Mouse (Mus musculus): ENCODE results near the gene Sirt4. TPM values are rescaled to one million over a fixed set of nuclear protein-coding genes. Genes with fewer than 3 reads are reported as not detected.
A peak's percentile ranks its signal among the peaks of the same experiment; 100 is the strongest.

Gene Sirt4
- polyA plus RNA-seq, 1 experiment from 2014 or later: 6.1 TPM

- ATAC-seq (ENCODE audit: low read depth): no peak
- DNase-seq: no peak
- H3K27me3 ChIP-seq: peaks cover 59% of the 10 kb centered on the region
These were observed 45.9 kb downstream of the Sirt4 start for GRCm38 (mm10) chr5:115438667-115439066.

GRCm38 (mm10) chr5:115437945-115438315, 46.6 kb downstream of the Sirt4 start:
- Histone ChIP-seq H3K9me3 (replicated peaks) (no peaks in the 10 kb centered on the region), H3K36me3 (0 out of 2 replicates have a peak, but pooled peaks cover 2% of the 10 kb centered on the region), H3K4me2 (no peak overlapping the region), H3K4me3 (replicated peaks) (no peak overlapping the region), H3K27ac (no peak overlapping the region), H3K9ac (no peak overlapping the region), H3K27me3 (peaks cover 65% of the 10 kb centered on the region), H3K4me1 (replicated peaks) (0 out of 2 replicates have a peak, but pooled peaks cover 6% of the 10 kb centered on the region)
- ATAC-seq (ENCODE audit: low read depth): no peak
- 29% methylated on average over 2 of the region's 2 CpGs for WGBS (ENCODE audit: insufficient replicate concordance)
- no peak for DNase-seq

More at GRCm38 (mm10) chr5:115438667-115439066, 45.9 kb downstream of the Sirt4 start:
- H3K4me3 ChIP-seq (replicated peaks): no peak overlapping the region
- H3K36me3 ChIP-seq: 0 out of 2 replicates have a peak, but pooled peaks cover 2% of the 10 kb centered on the region
- H3K9me3 ChIP-seq (replicated peaks): no peaks in the 10 kb centered on the region
- H3K4me2 ChIP-seq: no peak overlapping the region
- H3K9ac ChIP-seq: no peak overlapping the region
- WGBS (ENCODE audit: insufficient replicate concordance): 50% methylated on average over 7 of the region's 7 CpGs
- H3K4me1 ChIP-seq (replicated peaks): 0 out of 2 replicates have a peak, but pooled peaks cover 6% of the 10 kb centered on the region
- H3K27ac ChIP-seq: no peak overlapping the region

DNA sequence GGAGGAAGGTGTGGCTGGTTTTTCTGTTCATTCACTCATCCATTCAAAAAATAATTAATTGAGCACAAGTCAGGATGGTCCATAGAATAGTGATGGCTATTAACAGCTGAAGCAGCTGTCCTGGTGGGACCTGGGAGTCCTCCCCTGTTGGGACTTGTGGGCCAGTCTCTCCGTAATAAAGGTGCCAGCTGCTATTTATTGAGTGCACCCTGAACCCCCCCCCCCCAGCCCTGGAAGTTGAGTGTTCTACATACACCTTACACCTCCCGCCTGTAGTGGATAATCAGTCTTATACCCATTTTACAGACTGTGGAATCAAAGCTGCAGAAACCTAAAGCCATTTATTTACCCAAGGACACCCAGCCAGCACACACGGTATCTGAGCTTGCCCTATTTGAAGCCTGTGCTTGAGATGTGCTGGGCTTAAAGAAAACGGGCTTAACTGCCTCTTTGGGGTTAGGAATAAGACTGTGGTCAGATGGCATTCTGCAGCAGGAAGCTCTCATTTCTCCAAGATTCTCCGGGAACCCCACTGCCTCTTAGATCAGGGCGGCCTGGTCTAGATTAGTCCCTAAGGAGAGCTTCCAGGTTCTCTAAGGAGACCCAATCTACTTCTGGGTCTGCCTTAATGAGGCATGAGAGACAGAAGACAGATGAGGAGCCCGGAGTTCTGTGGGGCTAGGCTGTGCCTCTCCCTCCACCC, 47.1 kb downstream of the Sirt4 start:
- 0 out of 2 replicates have a peak, but pooled peaks cover 6% of the 10 kb centered on the region for H3K4me1 ChIP-seq (replicated peaks)
- no peak overlapping the region for H3K4me2 ChIP-seq
- H3K27me3 ChIP-seq: peaks cover 71% of the 10 kb centered on the region
- WGBS (ENCODE audit: insufficient replicate concordance): 57% methylated on average over 7 of the region's 7 CpGs
- H3K4me3 ChIP-seq (replicated peaks): no peak overlapping the region
- no peak for DNase-seq
- H3K9me3 ChIP-seq (replicated peaks): no peaks in the 10 kb centered on the region
- no peak for ATAC-seq (ENCODE audit: low read depth)
- no peak overlapping the region for H3K27ac ChIP-seq
- no peak overlapping the region for H3K9ac ChIP-seq
- no peaks in the 10 kb centered on the region for H3K36me3 ChIP-seq

DNA sequence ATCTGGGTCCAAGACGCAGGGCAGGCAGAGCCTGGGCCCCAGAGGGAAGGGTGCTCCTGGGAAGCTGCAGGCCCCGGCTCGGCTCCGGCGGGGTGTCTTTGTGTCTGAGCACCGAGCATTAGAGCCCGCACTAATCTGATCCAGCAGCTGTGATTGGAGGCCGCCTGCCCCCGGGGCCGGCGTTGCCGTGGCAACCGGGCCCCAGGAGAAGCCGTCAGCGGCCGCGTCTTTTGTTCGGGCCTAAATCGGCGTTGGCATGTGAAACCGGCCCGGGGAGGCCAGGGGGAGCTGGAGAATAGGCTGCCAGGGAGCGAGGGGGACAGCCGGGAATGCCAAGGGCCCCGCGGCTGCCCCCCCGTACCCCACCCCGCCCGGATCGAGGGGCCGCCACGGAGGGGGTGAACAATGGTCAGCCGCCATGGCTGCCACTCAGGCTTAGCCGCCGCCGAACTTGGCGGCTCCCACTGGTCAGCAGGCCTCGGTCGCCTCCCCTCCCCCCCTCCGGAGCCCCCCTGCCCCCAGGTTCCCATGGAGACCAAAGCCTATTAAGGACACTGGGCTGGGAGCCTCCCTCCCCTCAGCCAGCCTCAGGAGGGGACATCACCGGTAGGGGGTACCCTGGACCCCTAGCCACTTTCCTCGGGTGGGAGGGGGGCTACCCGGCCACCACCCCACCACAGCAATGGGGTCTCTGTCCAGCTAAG, 48.0 kb downstream of the Sirt4 start:
- H3K4me1 ChIP-seq (replicated peaks): 0 out of 2 replicates have a peak, but pooled peaks cover 6% of the 10 kb centered on the region
- H3K27me3 ChIP-seq: peaks cover 75% of the 10 kb centered on the region
- H3K36me3 ChIP-seq: no peaks in the 10 kb centered on the region
- peak overlapping the region; percentile 35 for H3K4me2 ChIP-seq
- no peaks in the 10 kb centered on the region for H3K9me3 ChIP-seq (replicated peaks)
- ATAC-seq (ENCODE audit: low read depth): no peak
- H3K4me3 ChIP-seq (replicated peaks): no peak overlapping the region; the same call in 1 of the 2 replicates
- no peak overlapping the region for H3K9ac ChIP-seq
- 3% methylated on average over 38 of the region's 43 CpGs for WGBS (ENCODE audit: insufficient replicate concordance)
- DNase-seq: no peak
- no peak overlapping the region for H3K27ac ChIP-seq

DNA sequence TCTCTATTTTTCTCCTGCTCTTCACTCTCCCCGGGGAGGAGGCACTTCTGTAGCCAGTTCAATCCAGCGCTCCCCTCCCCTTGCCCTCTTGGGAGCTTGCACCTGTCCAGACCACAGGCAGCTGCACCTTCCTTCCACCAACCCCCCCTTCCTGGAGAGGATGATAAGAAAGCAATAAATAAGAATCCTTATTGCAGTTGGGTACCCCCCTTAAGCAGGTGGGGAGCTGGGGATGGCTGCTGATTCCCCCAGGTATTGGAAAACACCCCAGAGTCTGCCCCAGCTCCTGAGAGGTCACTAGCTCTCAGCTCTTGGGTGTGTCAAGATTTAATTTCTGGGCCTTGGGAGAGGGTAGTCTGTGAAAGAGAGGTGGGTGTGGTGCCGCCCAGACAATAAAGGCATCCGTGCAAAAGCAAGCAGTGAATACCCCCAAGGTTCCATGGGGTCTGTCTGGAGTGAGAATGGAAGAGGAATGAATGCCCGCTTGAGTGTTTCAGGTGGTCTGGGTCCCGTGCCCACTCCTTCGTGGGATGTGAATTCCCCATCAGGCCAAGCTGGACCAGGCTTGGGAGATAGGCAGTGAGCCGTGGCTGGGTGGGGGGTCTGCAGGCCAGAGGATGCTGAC, 48.7 kb downstream of the Sirt4 start:
- ATAC-seq (ENCODE audit: low read depth): no peak
- Histone ChIP-seq H3K27me3 (peaks cover 82% of the 10 kb centered on the region), H3K36me3 (no peaks in the 10 kb centered on the region), H3K9ac (no peak overlapping the region), H3K4me3 (replicated peaks) (no peak overlapping the region), H3K27ac (no peak overlapping the region), H3K4me1 (replicated peaks) (0 out of 2 replicates have a peak, but pooled peaks cover 6% of the 10 kb centered on the region), H3K4me2 (peak overlapping the region; percentile 35), H3K9me3 (replicated peaks) (no peaks in the 10 kb centered on the region)
- WGBS (ENCODE audit: insufficient replicate concordance): 29% methylated on average over 8 of the region's 8 CpGs
- no peak for DNase-seq

DNA sequence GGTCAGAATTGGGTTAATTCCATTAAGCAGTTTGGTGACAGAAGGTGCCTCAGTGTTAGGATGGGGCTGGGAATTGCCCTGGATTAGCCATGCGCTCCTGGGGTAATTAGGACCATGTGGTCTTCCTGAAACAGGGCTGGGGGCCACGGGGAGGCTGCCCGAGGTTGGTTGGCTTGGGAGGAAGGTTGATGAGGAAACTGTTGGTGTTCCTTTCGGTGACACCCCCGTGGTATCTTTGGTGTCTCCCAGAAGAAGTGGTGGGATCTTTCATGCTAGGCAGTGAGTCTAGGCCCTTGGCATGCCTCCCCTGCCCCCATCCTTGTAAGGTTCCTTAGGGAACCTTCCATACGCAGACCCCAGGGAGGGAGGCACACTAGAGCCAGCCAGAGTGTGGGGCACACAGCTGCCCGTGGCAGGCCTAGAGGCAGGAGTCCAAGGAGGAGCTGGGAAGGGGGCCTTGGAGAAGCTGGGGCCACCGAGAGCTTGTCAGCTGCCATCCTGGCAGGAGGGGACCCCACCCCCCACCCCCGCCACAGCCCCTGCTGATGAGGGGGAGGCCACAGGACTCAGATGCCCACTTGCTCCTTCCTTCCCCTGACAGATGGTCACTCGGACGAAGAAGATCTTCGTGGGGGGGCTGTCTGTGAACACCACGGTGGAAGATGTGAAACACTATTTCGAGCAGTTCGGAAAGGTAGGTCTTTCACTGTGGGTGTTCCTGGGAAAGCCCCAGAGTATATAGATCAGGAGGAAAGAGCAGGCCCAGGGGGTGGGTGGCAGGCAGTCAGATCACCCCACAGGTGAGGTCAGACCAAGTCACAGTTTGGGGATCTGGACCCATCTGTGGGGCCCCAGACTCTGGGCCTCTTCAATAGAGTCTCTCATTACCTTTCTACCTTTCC, 49.4 kb downstream of the Sirt4 start:
- WGBS (ENCODE audit: insufficient replicate concordance): 51% methylated on average over 15 of the region's 15 CpGs
- Histone ChIP-seq H3K36me3 (no peaks in the 10 kb centered on the region), H3K4me1 (replicated peaks) (0 out of 2 replicates have a peak, but pooled peaks cover 6% of the 10 kb centered on the region), H3K9ac (no peak overlapping the region), H3K27me3 (peaks cover 90% of the 10 kb centered on the region), H3K9me3 (replicated peaks) (no peaks in the 10 kb centered on the region), H3K27ac (no peak overlapping the region), H3K4me2 (no peak overlapping the region), H3K4me3 (replicated peaks) (no peak overlapping the region)
- ATAC-seq (ENCODE audit: low read depth) (no peak), DNase-seq (no peak)

GRCm38 (mm10) chr5:115434280-115434852, 50.2 kb downstream of the Sirt4 start:
- Histone ChIP-seq H3K4me1 (replicated peaks) (0 out of 2 replicates have a peak, but pooled peaks cover 6% of the 10 kb centered on the region), H3K4me3 (replicated peaks) (no peak overlapping the region), H3K9me3 (replicated peaks) (no peaks in the 10 kb centered on the region), H3K4me2 (no peak overlapping the region), H3K27ac (no peak overlapping the region), H3K27me3 (peaks cover 97% of the 10 kb centered on the region), H3K36me3 (no peaks in the 10 kb centered on the region), H3K9ac (no peak overlapping the region)
- WGBS (ENCODE audit: insufficient replicate concordance): 53% methylated on average over 11 of the region's 11 CpGs
- no peak for ATAC-seq (ENCODE audit: low read depth)
- no peak for DNase-seq

DNA sequence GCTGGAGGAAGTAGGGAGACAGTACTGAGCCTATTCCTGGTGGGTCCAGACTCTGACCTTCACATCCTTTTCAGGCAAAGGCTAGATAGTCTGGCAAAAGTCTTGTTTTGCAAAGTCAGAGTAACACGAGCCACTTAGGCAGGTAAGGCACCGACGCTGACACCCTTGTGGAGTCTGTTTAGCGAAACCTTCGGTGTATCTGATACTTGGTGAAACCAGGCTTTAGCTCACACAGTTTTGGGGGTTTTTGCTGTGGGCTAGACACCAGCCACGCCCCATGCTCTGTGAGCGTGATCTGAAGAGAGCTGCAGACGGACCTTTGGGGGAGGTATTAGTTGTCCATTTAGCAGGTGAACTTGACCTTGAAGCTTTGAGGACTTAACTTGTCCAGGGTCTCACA, 51.3 kb downstream of the Sirt4 start:
- DNase-seq: no peak
- H3K4me1 ChIP-seq (replicated peaks): 0 out of 2 replicates have a peak, but pooled peaks cover 6% of the 10 kb centered on the region
- H3K9ac ChIP-seq: no peak overlapping the region
- no peak for ATAC-seq (ENCODE audit: low read depth)
- peaks cover 98% of the 10 kb centered on the region for H3K27me3 ChIP-seq
- no peak overlapping the region for H3K4me2 ChIP-seq
- H3K27ac ChIP-seq: no peak overlapping the region
- H3K36me3 ChIP-seq: no peaks in the 10 kb centered on the region
- no peaks in the 10 kb centered on the region for H3K9me3 ChIP-seq (replicated peaks)
- H3K4me3 ChIP-seq (replicated peaks): no peak overlapping the region
- WGBS (ENCODE audit: insufficient replicate concordance): 65% methylated on average over 8 of the region's 8 CpGs

DNA sequence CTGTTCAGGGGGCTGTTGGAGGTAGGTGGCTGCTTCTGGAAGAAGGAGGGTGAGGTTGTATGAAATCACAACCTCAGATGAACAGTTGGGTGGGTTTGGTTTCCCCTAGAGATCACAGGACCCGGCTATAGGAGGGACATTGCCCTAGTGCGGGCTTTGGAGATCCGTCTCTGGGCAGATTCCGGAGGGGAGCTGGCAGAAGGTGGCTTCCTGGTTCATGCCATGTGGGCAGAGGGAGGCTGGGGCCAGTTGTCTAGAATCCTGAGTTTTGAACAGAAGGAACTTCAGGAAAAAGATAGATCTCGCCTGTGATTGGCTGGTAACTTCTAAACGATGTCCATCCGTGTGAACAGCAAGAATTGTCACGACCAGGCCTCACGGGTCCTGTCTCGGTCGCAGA, 52.1 kb downstream of the Sirt4 start:
- Histone ChIP-seq H3K36me3 (no peaks in the 10 kb centered on the region), H3K27ac (no peak overlapping the region), H3K9me3 (replicated peaks) (no peaks in the 10 kb centered on the region), H3K4me1 (replicated peaks) (0 out of 2 replicates have a peak, but pooled peaks cover 6% of the 10 kb centered on the region), H3K27me3 (peaks cover 98% of the 10 kb centered on the region), H3K4me2 (no peak overlapping the region), H3K4me3 (replicated peaks) (no peak overlapping the region), H3K9ac (no peak overlapping the region)
- 65% methylated on average over 11 of the region's 11 CpGs for WGBS (ENCODE audit: insufficient replicate concordance)
- ATAC-seq (ENCODE audit: low read depth) (no peak), DNase-seq (no peak)

GRCm38 (mm10) chr5:115431898-115432259, 52.6 kb downstream of the Sirt4 start:
- H3K36me3 ChIP-seq: no peaks in the 10 kb centered on the region
- ATAC-seq (ENCODE audit: low read depth) (no peak), DNase-seq (no peak)
- no peak overlapping the region for H3K27ac ChIP-seq
- no peak overlapping the region for H3K4me3 ChIP-seq (replicated peaks)
- H3K4me2 ChIP-seq: no peak overlapping the region
- H3K4me1 ChIP-seq (replicated peaks): 0 out of 2 replicates have a peak, but pooled peaks cover 6% of the 10 kb centered on the region
- peaks cover 98% of the 10 kb centered on the region for H3K27me3 ChIP-seq
- no peak overlapping the region for H3K9ac ChIP-seq
- WGBS (ENCODE audit: insufficient replicate concordance): 9% methylated on average over 7 of the region's 7 CpGs
- no peaks in the 10 kb centered on the region for H3K9me3 ChIP-seq (replicated peaks)

Measured in liver, embryonic 13.5 days (tissue).